Mouse (Mus musculus) ES-E14 (cell line): ENCODE measurements around the gene Iqgap2.

ENCODE experiments used
- CHD2 ChIP-seq: IDR thresholded peaks from 2 replicates; pipeline ENCODE4 v1.6.1; 2014; ENCODE audit warnings: mild to moderate bottlenecking, low read depth, low read length, inconsistent platforms
- MAFK ChIP-seq: IDR thresholded peaks from 2 replicates; pipeline ENCODE4 v1.6.1; 2014; ENCODE audit warnings: mild to moderate bottlenecking, low read depth, low read length, inconsistent platforms; ENCODE audit not compliant: insufficient read depth
- ZC3H11A ChIP-seq: IDR thresholded peaks from 2 replicates; pipeline ENCODE4 v1.6.1; 2012; ENCODE audit warnings: low read depth, mild to moderate bottlenecking, inconsistent platforms, low read length, borderline replicate concordance
- ZNF384 ChIP-seq: IDR thresholded peaks from 2 replicates; pipeline ENCODE4 v1.6.1; 2012; ENCODE audit warnings: low read depth, low read length, inconsistent platforms

- TF ChIP-seq ZC3H11A = no peak
- no peak for TF ChIP-seq MAFK
- TF ChIP-seq CHD2 = no peak
- no peak for TF ChIP-seq ZNF384
These were observed 32.9 kb downstream of the Iqgap2 start for GRCm38 (mm10) chr13:95858866-95859265.
